Mouse (Mus musculus): ENCODE data around the gene Polr3b.

Polr3b gene

GRCm38 (mm10) chr10:84611664-84612063, 10.4 kb upstream of the Polr3b start:
- no peak for DNase-seq

DNA sequence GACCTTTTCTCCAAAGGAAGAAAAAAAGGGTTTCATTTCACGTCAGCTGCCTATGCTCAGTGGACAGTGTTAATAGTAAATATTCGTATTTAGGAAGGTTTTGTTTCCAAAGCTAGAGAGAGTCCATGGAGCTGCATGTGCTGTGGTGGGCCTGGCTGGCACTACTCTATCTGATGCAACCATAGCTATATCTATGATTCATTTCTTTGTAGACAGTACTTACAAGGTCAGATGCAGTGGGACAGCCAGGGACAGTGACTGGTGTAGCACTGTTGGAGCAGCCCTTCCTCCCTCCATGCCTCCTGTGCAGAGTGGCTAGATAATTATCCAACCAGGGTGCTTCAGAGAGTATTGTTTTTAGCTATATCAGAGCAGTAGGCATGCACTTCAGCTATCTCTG, 9.8 kb upstream of the Polr3b start:
- no peak for DNase-seq

GRCm38 (mm10) chr10:84613366-84613765, 8.7 kb upstream of the Polr3b start:
- DNase-seq: no peak

DNA sequence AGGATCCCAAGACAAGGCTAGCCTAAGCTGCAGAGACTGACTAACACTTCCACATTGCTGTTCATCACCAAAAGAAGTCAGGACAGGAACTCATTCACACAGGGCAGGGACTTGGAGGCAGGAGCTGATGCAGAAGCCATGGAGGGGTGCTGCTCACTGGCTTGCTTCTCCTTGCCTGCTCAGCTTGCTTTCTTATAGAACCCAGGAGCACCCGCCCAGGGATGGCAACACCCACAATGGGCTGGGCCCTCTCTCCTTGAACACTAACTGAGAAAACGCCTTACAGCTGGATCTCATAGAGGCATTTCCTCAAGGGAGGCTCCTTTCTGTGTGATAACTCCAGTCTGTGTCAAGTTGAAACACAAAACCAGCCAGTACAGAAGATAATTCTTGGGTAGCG, 7.0 kb upstream of the Polr3b start:
- no peak for DNase-seq

DNA sequence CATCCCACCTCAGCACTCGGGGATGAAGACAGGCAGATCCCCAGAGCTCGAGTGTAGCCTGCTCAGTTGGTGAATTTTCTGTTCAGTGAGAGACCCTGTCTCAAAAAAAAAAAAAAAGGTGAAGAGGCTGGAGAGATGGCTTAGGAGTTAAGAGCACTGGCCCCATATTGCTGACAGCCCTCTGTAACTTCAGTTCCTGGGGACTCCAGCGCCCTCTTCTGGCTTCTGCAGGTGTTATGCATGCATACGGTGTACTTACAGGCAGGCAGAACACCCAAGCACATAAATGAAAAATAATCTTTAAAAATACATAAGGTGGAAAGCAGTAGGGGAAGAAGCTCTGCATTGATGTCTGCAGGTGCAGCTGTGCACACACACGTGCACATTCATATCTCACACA, 9.1 kb downstream of the Polr3b start:
- DNase-seq: peak in 1 of 2 experiments; percentile 34

- DNase-seq: no peak
These were observed 9.9 kb downstream of the Polr3b start for GRCm38 (mm10) chr10:84632005-84632404.

GRCm38 (mm10) chr10:84636656-84637055, 14.6 kb downstream of the Polr3b start:
- DNase-seq: no peak

DNA sequence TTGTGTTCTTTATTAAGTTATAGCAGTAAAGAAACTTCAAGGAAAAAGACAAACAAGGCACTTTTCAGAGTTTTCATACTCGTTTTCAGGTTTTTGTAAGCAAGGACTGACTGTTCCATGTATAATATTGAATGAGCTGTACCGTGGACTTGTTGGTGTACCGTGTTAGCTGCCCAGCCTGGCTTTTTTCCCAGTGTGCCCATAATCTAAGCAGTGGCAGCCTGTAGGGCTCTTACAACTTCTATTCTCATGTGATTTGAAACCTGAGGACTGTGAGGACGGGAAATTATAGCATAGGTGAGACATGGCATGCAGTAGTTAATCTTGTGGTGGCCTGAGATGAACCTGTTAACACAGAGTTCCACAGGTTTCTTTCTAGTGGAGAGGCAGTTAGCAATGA, 16.3 kb downstream of the Polr3b start:
- DNase-seq: no peak

DNA sequence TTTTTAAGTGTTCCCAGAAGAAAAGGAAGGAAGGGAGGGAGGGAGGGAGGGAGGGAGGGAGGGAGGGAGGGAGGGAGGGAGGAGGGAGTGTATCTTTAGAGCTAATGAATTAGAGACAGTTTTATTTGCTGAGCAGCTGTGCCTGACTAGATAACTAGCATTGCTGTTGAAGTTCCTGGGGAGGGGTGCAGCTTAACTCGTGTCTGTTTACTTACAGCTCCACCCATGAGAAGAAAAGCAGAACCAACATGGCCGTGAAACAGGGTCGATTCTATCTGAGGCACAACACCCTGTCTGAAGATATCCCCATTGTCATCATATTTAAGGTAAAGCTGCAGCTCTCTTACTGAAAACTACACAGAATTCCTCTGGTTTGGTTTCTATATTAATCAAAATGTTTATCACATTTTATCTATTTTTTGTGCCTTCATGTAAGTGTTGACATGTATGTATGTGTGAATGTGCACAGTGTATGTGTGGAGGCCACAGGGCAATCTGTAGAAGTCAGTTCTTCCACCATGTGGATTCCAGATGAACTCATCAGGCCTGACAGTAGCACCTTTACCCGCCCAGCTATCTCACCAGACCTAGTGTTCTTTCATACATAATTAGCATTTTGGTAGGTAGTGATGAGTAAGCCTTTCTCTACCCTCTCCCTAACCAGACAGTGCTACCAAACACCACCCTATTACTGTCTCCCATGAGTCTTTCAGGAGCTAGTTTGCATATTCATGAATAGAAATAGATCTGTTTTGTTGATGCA, 17.6 kb downstream of the Polr3b start:
- no peak for DNase-seq

DNA sequence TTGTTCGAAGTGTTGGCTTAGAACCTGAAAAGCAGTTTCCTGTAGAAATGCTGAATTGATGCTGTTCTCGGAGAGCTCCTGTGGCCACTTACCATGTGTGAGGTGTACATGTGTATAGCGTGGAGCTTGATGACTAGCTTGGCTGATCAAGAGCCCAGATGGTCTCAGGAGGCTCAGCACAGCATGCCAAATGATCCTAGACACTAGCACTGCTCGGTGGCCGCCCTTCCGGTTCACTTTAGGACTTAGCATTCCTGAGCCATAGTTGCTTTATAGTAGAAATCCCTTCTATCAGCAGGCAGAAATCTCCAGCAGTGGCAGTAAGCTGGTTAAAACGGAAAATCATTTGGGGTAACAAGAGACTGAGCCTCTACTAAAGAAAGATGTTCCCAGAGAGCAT, 18.8 kb downstream of the Polr3b start:
- DNase-seq: no peak

DNA sequence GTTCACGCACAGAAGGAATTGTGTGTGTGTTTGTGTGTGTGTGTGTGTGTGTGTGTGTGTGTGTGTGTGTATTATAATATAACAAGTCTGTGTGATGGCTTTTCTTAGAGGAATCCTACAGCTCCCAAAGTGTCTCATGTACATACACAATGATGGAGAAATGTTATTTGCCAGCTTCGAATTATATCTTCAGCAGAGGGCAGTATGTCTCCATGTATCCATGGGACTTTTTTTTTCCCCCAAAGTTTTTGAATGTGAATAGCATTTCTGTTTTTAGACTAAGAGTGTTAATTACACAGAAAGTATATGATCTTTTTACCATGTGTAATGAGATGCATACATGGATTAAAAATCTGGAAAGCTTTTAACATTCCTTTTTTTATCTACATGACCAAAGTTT, 19.5 kb downstream of the Polr3b start:
- no peak for DNase-seq

DNA sequence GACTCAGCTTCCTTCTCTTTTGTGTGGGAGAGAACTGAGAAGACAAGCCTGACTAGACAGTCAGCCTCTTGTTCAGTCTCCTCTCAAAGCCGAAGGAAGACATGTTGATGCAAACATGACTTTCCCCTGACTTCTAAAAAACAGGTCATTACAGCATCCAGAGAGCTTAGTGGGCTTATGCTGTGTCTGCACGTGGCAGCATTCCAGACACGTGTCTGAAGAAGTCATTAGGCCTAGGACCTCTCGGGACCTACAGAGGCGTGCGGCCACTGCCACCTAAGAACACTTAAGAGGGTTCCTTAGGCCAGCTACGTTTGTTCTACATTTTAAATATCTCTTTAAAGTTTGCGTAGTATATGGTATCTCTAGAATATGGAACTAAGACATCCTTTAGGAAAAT, 23.8 kb downstream of the Polr3b start:
- DNase-seq: no peak

- DNase-seq: no peak
These were observed 24.5 kb downstream of the Polr3b start for GRCm38 (mm10) chr10:84646506-84647102.

- DNase-seq: no peak
These were observed 25.2 kb downstream of the Polr3b start for GRCm38 (mm10) chr10:84647264-84647663.

- no peak for DNase-seq
These were observed 26.8 kb downstream of the Polr3b start for GRCm38 (mm10) chr10:84648911-84649310.

DNA sequence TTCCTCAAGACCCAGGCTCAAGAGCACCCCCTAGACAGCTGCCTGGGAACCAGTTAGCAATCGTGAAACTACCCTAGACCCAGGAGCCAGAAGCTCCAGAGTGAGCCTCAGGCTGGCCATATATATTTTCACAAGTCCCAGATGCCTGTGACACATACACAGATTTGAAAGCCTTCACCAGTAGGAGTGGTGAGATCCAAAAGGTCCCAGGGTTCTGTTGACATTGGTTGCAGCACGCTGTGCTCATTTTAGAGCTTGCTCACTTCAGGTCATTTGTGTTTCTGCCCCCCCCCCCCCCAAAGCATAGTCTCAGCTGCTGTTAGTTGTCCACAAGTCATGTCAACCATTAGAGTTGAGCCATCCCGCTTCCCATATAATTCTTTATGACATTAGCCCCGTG, 31.9 kb downstream of the Polr3b start:
- DNase-seq: no peak

- DNase-seq: no peak
These were observed 32.6 kb downstream of the Polr3b start for GRCm38 (mm10) chr10:84654731-84655130.

DNA sequence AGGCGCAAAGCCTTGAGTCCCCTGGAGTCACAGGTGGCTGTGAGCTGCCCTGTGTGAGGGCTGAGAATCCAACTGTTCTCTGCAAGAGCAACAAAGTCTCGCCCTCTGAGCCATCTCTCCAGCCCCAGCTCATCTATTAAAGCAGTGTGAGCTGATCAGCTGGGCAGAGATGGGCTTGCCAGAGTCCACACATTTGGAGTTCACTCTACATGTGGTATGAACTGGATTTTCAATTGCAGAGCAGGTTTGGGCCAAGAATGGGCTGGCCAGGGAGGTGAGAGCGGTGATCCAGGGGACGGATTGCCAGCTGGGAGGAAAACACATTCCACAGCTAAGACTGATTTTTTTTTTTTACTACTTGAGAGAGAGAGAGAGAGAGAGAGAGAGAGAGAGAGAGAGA, 34.5 kb downstream of the Polr3b start:
- peak; percentile 33 to 65 for DNase-seq

DNA sequence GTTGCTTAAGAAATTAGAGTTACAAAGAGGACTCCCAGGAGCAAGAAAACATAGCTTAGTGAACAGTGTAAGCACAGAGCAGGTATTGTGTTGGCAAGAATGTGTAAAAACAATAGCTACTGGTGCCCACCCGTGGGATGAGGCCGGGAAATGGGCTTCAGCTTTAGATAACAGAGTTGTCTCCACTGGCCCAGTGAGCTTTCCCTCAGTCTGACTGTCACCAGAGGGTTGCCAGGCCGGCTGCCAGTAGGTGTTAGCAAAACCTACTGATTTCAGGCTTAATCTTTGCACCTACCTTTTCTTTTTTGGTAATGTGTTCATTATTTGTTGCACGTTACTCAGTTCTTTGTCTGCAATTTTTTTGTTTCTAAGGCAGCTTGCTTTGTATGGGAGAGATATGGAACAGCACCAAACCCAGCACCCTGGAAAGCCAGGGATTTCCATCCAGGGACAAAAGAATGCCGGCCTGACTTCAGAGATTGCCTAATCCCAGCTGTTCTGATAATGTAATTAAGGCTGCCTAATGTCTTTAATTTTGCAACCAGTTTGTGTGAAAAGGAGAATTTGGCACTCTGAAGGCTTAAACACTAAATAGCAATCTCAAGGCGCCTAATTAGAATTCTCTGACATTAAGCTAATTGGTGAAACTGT, 35.5 kb downstream of the Polr3b start:
- no peak for DNase-seq

DNA sequence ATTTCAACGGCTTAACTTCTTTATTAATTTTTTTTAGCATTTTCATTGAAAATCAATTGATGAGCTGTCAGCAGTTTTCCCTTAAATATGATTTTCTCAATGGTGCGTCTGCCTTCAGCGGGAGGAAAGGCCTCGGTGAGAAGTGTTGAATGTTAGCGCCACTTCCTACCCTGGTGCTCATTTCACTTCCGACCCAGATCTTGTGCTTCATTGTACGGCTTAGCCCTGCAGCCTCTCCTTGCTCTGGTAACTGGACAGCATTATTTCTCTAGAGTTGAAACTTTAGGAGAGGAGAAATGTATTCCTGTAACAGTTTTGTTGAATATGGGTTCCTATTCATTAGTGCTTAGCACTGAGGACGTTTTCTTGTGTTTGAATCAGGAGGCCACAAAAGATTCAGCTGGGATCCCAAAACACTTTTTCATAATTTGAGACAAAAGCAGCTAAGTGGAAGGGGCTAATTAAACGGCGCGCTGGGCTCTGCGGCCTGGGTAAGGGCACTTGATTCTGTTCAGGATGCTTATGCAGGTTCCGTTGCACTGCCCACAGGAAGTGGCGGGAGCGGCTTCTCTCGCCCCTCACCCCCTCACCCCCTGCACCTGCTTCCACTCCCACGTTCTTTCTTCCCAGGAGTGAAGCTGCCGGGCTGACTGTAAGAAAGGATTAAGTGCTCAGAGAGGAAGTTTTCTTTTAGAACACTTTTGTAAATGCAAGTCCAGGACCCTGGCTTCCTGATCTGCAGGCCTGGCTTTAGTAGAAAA, 36.2 kb downstream of the Polr3b start:
- no peak for DNase-seq

- no peak for DNase-seq
These were observed 37.2 kb downstream of the Polr3b start for GRCm38 (mm10) chr10:84659281-84659680.

DNA sequence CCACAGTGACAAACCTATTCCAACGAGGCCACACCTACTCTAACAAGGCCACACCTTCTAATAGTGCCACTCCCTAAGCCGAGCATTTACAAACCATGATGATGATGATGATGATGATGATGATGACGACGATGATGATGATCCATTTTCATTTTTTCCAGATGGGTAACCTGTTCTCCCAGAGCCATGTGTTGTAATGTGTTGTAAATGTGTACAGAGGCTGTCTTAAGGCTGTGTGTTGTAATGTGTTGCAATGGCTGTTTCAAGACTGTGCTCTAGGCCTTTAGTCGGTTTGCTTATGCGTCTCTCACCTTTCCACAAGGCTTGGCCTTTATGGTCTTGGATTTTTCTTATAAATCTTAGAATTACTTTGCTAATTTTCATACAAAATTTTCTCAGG, 40.0 kb downstream of the Polr3b start:
- no peak for DNase-seq

- peak; percentile 35 to 63 for DNase-seq
These were observed 43.7 kb downstream of the Polr3b start for GRCm38 (mm10) chr10:84665713-84666260.

All from kidney, postnatal 25 days (tissue).